Mouse (Mus musculus): Measurements from ENCODE around the gene Nthl1.

GRCm38 (mm10) chr17:24686514-24686913 lies 54.0 kb downstream of the Nthl1 start:
- TF ChIP-seq POLR2A (IDR thresholded peaks at IDR 0.05; ENCODE audit: insufficient read length, low read depth) = no peak
- TF ChIP-seq E2F4 (IDR thresholded peaks at IDR 0.05; ENCODE audit: insufficient read depth) = no peak
- no peak for TF ChIP-seq MAX (IDR thresholded peaks at IDR 0.05; ENCODE audit: low read depth)
- TF ChIP-seq TCF12 (IDR thresholded peaks at IDR 0.05; ENCODE audit: insufficient read depth, poor library complexity, severe bottlenecking) = no peak
- TF ChIP-seq REST (IDR thresholded peaks at IDR 0.05; ENCODE audit: insufficient read depth, insufficient read length) = no peak
- TF ChIP-seq USF1 (IDR thresholded peaks at IDR 0.05; ENCODE audit: low read depth) = no peak

Data from myocyte (in vitro differentiated cells).